Mouse (Mus musculus) gastrocnemius, postnatal 25 days (tissue): ENCODE data around the gene Zpbp. TPM values are rescaled to one million over a fixed set of nuclear protein-coding genes. Genes with fewer than 3 reads are reported as not detected.

Experiments
- total RNA-seq, 2 experiments: library from RNA; stranded (reverse); gene quantifications; 1 replicate in 1 of 2; 2 replicates in 1 of 2; pipeline ENCODE4 v1.2.3; 2021

The Zpbp gene
- total RNA-seq, 2 experiments from 2014 or later = 0.21 to 0.33 TPM

Other genes with a start within 250 kb of the Zpbp start
- gene Spata48, start 314 bp downstream of the Zpbp start, total RNA-seq = under 1 TPM in 1 of 2 experiments, not detected in 1; 0.83 TPM
- gene 4930512M02Rik, start 165.4 kb upstream of the Zpbp start, total RNA-seq = not detected
- under 1 TPM; 0.31 to 0.62 TPM for gene Ikzf1, start 222.6 kb upstream of the Zpbp start, total RNA-seq